In genomic region chr5:134459096-134459495, GRCm38 (mm10) we compare ENCODE assay signal across 19 mouse cellular contexts.
"Had no signal": no experiment of that assay in that cellular context is flagged by ENCODE, and none has a peak within 500 bp of the region (broad histone marks: within the 10 kb centered on the region; RNA-seq: fewer than 3 reads in every experiment).

No protein-coding gene starts in this region.

- H3K4me3 ChIP-seq: limb, embryonic 12.5 days; limb, embryonic 15.5 days; megakaryocyte, embryonic 14.5 days; midbrain, embryonic 10.5 days; neural tube, embryonic 12.5 days; neural tube, embryonic 15.5 days had no signal

- H3K9me3 ChIP-seq: limb, embryonic 12.5 days; limb, embryonic 15.5 days; megakaryocyte, embryonic 14.5 days; midbrain, embryonic 10.5 days; neural tube, embryonic 12.5 days; neural tube, embryonic 15.5 days had no signal

- H3K36me3 ChIP-seq: limb, embryonic 12.5 days; limb, embryonic 15.5 days; neural tube, embryonic 12.5 days; neural tube, embryonic 15.5 days had no signal

- H3K27ac ChIP-seq: limb, embryonic 12.5 days; limb, embryonic 15.5 days; liver, embryonic 14.5 days; midbrain, embryonic 10.5 days; neural tube, embryonic 12.5 days; neural tube, embryonic 15.5 days had no signal

- H3K9ac ChIP-seq: limb, embryonic 12.5 days; limb, embryonic 15.5 days; liver, embryonic 14.5 days; liver, postnatal 0 days; lung, embryonic 14.5 days; neural tube, embryonic 12.5 days; neural tube, embryonic 15.5 days had no signal

- H3K27me3 ChIP-seq: limb, embryonic 12.5 days; limb, embryonic 15.5 days; neural tube, embryonic 12.5 days; neural tube, embryonic 15.5 days had no signal

- DNase-seq: kidney, adult 11 months; kidney, adult 8-10 months; left cerebral cortex, postnatal 4 days; liver, postnatal 0 days; lung, embryonic 14.5 days; lung, postnatal 10 days; lung, postnatal 36 days; midbrain, embryonic 14.5 days; right cerebral cortex, adult 18-20 months; right cerebral cortex, postnatal 14 days; right cerebral cortex, postnatal 4 days had no signal

- H3K4me2 ChIP-seq: limb, embryonic 12.5 days; limb, embryonic 15.5 days; liver, embryonic 11.5 days; lung, embryonic 14.5 days; neural tube, embryonic 12.5 days; neural tube, embryonic 15.5 days had no signal

- ATAC-seq: liver, postnatal 0 days had no signal
